Mouse (Mus musculus) retina, postnatal 1 day (tissue): ENCODE results near the gene Jazf1.

Experiments used
- DNase-seq: peaks from one replicate; pipeline ENCODE4 v3.0.0-alpha.2; 2012

The Jazf1 gene

GRCm38 (mm10) chr6:53067989-53068874 is at the start of gene Jazf1:
TSS of gene Jazf1 (minus strand) at chr6:53068631.
- DNase-seq: peak; percentile 80

GRCm38 (mm10) chr6:53117855-53118254 is 49.4 kb upstream of the Jazf1 start:
- DNase-seq: no peak

- no peak for DNase-seq
These were observed 18.4 kb upstream of the Jazf1 start for GRCm38 (mm10) chr6:53086879-53087278.

- no peak for DNase-seq
These were observed 12.8 kb upstream of the Jazf1 start for GRCm38 (mm10) chr6:53081241-53081640.

GRCm38 (mm10) chr6:53078671-53079070 is 10.2 kb upstream of the Jazf1 start:
- no peak for DNase-seq

GRCm38 (mm10) chr6:53071732-53072131 is 3.3 kb upstream of the Jazf1 start:
- no peak for DNase-seq

- DNase-seq: peak; percentile 39
These were observed 1.6 kb upstream of the Jazf1 start for GRCm38 (mm10) chr6:53069976-53070575.

GRCm38 (mm10) chr6:53068875-53069178 is 396 bp upstream of the Jazf1 start:
- no peak for DNase-seq

- peak; percentile 50 for DNase-seq
These were observed 914 bp downstream of the Jazf1 start for GRCm38 (mm10) chr6:53067446-53067988.

- no peak for DNase-seq
These were observed 1.5 kb downstream of the Jazf1 start for GRCm38 (mm10) chr6:53066978-53067377.

- DNase-seq: no peak
These were observed 4.4 kb downstream of the Jazf1 start for GRCm38 (mm10) chr6:53064070-53064469.

- DNase-seq: no peak
These were observed 13.5 kb downstream of the Jazf1 start for GRCm38 (mm10) chr6:53054909-53055308.

GRCm38 (mm10) chr6:53045501-53045900 is 22.9 kb downstream of the Jazf1 start:
- no peak for DNase-seq

GRCm38 (mm10) chr6:53038176-53038575 is 30.3 kb downstream of the Jazf1 start:
- DNase-seq: no peak

GRCm38 (mm10) chr6:53034362-53035011 is 33.9 kb downstream of the Jazf1 start:
- no peak for DNase-seq

- DNase-seq: peak; percentile 31
These were observed 35.5 kb downstream of the Jazf1 start for GRCm38 (mm10) chr6:53032730-53033484.

- DNase-seq: no peak
These were observed 46.4 kb downstream of the Jazf1 start for GRCm38 (mm10) chr6:53022069-53022468.

- DNase-seq: no peak
These were observed 47.4 kb downstream of the Jazf1 start for GRCm38 (mm10) chr6:53021081-53021480.

GRCm38 (mm10) chr6:53017357-53018205 is 50.9 kb downstream of the Jazf1 start:
- DNase-seq: no peak

GRCm38 (mm10) chr6:53014460-53015455 is 53.7 kb downstream of the Jazf1 start:
- DNase-seq: no peak

- DNase-seq: no peak
These were observed 58.1 kb downstream of the Jazf1 start for GRCm38 (mm10) chr6:53010286-53010685.
